Mouse (Mus musculus): Measurements from ENCODE around the gene Nap1l1. TPM values are rescaled to one million over a fixed set of nuclear protein-coding genes. Genes with fewer than 3 reads are reported as not detected.

Gene Nap1l1
- polyA plus RNA-seq, 1 experiment = 309 TPM

DNA sequence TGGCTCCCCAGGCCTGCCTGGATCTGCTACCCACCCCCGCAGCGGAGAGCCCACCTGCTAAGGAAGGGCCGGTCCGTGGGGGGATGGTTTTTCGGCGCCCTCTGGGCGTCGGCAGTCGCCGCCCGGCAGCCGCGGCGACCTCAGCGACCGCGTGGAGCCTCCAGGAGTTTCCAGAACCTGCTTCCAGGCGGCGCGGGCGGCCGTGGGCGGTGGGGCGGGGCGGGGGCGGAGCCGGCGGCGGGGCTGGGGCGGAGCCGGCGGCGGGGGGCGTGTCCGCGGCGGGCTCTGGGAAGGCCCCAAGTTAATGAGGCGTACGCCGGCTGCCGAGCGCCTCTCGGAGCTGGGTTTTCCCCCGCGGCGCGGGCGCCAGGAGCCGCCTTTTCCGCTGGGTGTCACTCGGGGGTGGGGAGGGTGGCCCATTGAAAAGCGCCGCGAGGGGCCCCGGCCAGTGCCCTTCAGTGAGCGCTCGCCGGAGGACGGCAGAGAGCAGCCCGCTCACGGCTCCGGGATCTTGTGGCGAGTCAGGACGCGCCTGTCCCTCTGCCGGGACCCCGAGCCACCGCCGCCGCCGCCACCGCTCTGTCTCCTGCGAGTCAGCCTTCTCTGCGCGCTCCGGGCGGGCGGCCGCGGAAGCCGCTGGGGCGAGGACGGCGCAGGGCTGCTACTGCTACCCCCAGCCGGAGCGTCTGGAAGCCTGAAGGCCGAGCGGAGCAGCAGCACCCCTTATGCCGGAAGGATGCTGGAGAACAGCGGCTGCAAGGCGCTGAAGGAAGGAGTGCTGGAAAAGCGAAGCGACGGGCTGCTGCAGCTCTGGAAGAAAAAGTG, 33.3 kb downstream of the Nap1l1 start, which contains the start of gene Phlda1:
Phlda1 (plus strand) TSS at position 186 of the 825 bp plus-strand sequence.
- under 1% methylated on average over 89 of the region's 94 CpGs for WGBS
- no peaks in the 10 kb centered on the region; the same call in 1 of the 2 replicates for H3K4me1 ChIP-seq (ENCODE audit: control insufficient read depth, insufficient read depth, low read length)
- peak within 1 kb of the TSS; percentile 93 for H3K4me3 ChIP-seq (replicated peaks; ENCODE audit: control insufficient read depth, low read depth, low read length)
- TF ChIP-seq CTCF (IDR thresholded peaks at IDR 0.05; ENCODE audit: control insufficient read depth, insufficient read depth, low read length) = no peak
- TF ChIP-seq POLR2A (IDR thresholded peaks at IDR 0.05; ENCODE audit: borderline replicate concordance, control insufficient read depth, low read depth, low read length) = peak; percentile 63; the same call in 1 of the 2 replicates
- peak within 1 kb of the TSS; percentile 94 for H3K27ac ChIP-seq (ENCODE audit: control insufficient read depth, insufficient read depth, low read depth, low read length, poor library complexity)

DNA sequence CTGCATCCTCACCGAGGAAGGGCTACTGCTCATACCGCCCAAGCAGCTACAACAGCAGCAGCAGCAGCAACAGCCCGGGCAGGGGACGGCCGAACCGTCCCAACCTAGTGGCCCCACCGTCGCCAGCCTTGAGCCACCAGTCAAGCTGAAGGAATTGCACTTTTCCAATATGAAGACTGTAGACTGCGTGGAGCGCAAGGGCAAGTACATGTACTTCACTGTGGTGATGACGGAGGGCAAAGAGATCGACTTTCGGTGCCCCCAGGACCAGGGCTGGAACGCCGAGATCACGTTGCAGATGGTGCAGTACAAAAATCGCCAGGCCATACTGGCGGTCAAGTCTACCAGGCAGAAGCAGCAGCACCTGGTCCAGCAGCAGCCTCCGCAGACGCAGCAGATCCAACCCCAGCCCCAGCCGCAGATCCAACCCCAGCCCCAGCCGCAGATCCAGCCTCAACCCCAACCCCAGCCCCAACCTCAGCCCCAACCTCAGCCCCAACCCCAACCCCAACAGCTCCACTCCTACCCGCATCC, 34.0 kb downstream of the Nap1l1 start:
- Histone ChIP-seq H3K4me1 (ENCODE audit: control insufficient read depth, insufficient read depth, low read length) (no peaks in the 10 kb centered on the region; the same call in 1 of the 2 replicates), H3K4me3 (replicated peaks; ENCODE audit: control insufficient read depth, low read depth, low read length) (peak overlapping the region; percentile 93), H3K27ac (ENCODE audit: control insufficient read depth, insufficient read depth, low read depth, low read length, poor library complexity) (peak overlapping the region; percentile 94)
- WGBS = under 1% methylated on average over 23 of the region's 23 CpGs
- TF ChIP-seq POLR2A (IDR thresholded peaks at IDR 0.05; ENCODE audit: borderline replicate concordance, control insufficient read depth, low read depth, low read length) (peak; percentile 16; the same call in 1 of the 2 replicates), CTCF (IDR thresholded peaks at IDR 0.05; ENCODE audit: control insufficient read depth, insufficient read depth, low read length) (no peak)

DNA sequence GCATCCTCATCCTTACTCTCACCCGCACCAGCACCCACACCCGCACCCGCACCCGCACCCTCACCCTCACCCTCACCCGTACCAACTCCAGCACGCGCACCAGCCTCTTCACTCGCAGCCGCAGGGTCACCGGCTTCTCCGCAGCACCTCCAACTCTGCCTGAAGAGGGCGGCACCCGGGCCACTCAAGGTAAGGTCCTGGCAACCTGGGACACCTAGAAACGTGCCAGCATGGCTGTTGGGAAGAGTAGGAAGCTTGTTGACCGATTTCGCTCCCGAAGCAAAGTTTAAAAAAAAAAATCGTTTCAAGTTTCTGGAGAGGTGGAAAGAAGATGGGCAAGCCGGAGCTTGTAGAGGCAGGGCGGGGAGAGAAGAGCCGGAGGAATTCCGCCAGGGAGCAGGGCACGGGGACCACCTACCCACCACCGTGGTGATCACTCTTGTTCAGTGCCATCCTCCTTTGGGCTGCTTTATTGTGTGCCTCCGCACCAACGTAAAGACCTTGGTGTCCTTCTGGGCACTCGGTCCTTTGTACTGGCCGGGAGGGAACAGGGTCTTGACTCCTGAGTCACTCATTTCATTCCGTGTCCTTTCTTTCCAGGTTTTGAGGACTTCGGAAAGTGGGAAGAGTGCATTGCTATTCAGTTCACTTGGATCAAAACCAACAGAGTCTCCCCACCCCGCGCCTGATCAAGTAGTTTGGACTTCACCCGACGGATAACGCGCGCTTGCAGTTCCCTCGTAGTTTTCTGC, 34.6 kb downstream of the Nap1l1 start:
- WGBS = 7% methylated on average over 38 of the region's 38 CpGs
- Histone ChIP-seq H3K4me1 (ENCODE audit: control insufficient read depth, insufficient read depth, low read length) (no peaks in the 10 kb centered on the region; the same call in 1 of the 2 replicates), H3K27ac (ENCODE audit: control insufficient read depth, insufficient read depth, low read depth, low read length, poor library complexity) (no peak overlapping the region), H3K4me3 (replicated peaks; ENCODE audit: control insufficient read depth, low read depth, low read length) (peak overlapping the region; percentile 93)
- TF ChIP-seq POLR2A (IDR thresholded peaks at IDR 0.05; ENCODE audit: borderline replicate concordance, control insufficient read depth, low read depth, low read length) = no peak
- TF ChIP-seq CTCF (IDR thresholded peaks at IDR 0.05; ENCODE audit: control insufficient read depth, insufficient read depth, low read length) = peak; percentile 37; the same call in 1 of the 2 replicates

DNA sequence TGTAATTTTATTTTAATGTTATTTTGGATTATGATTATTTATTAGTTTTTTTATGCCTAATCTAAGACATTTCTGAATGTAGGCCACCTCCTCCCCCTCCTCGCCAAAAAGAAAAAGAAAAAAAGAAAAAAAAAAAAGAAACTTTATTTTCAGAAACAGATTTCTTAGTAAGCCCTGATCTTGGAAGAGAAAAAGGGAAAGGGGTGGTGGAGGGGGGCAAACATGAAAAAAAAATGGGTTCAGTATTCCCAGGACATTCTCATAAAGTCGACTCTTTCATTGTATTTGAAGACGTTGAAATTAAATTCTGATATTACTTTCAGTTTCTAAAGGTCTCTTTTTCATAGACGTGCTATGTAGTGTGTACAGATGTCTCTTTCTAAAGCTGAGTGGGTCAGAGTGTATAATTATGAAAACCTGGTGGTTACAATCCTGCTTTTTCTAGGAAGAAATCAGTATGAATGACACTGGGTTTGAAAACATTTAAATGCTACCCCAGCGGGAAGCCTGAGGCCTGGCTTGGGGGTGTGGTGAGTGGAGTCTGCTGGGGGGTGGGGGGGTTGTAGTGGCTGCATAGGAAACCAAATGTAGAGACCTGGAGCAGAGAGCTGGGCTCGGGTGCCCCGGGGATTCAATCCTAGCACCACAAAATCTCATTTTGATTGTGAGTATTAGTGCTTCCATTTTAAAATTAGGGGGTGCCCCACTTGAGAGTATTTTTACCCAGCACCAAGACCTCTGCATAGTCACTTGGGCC, 35.5 kb downstream of the Nap1l1 start:
- TF ChIP-seq CTCF (IDR thresholded peaks at IDR 0.05; ENCODE audit: control insufficient read depth, insufficient read depth, low read length) = no peak
- TF ChIP-seq POLR2A (IDR thresholded peaks at IDR 0.05; ENCODE audit: borderline replicate concordance, control insufficient read depth, low read depth, low read length) = no peak
- Histone ChIP-seq H3K4me3 (replicated peaks; ENCODE audit: control insufficient read depth, low read depth, low read length) (no peak overlapping the region), H3K27ac (ENCODE audit: control insufficient read depth, insufficient read depth, low read depth, low read length, poor library complexity) (no peak overlapping the region), H3K4me1 (ENCODE audit: control insufficient read depth, insufficient read depth, low read length) (no peaks in the 10 kb centered on the region; the same call in 1 of the 2 replicates)
- WGBS = 43% methylated on average over 7 of the region's 7 CpGs

DNA sequence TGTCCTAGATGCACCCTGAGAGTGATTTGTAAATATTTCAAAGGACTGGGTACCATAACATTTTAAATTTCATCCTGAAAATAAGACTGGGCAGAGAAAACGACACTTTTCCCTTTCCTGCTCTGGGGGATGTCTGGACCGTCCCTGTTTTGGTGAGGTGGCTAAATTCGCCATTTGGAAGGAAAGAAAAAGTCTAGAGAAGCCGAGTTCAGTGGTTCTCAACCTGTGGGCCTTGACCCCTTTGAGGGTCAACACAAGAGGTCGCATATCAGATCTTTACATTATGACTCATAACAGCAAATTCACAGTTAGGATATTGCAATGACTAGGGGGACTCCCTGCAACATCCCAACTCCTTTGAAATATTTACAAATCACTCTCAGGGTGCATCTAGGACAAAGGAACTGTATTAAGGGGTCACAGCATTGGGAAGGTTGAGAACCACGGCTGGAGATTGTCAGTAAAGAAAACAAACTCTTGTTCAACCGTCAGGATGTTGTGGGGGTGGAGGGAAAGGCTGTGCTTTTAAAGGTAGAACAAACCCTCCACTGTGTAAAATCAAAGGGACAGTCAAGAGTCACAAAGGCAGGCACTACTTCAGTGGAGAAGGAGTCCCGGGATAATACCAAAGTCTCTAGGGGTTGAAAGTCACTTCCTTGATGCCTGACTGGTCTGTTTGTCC, 36.2 kb downstream of the Nap1l1 start:
- H3K4me1 ChIP-seq (ENCODE audit: control insufficient read depth, insufficient read depth, low read length) = no peaks in the 10 kb centered on the region; the same call in 1 of the 2 replicates
- 73% methylated on average over 8 of the region's 8 CpGs for WGBS
- H3K27ac ChIP-seq (ENCODE audit: control insufficient read depth, insufficient read depth, low read depth, low read length, poor library complexity) = no peak overlapping the region
- no peak overlapping the region for H3K4me3 ChIP-seq (replicated peaks; ENCODE audit: control insufficient read depth, low read depth, low read length)
- TF ChIP-seq POLR2A (IDR thresholded peaks at IDR 0.05; ENCODE audit: borderline replicate concordance, control insufficient read depth, low read depth, low read length) (no peak), CTCF (IDR thresholded peaks at IDR 0.05; ENCODE audit: control insufficient read depth, insufficient read depth, low read length) (no peak)

DNA sequence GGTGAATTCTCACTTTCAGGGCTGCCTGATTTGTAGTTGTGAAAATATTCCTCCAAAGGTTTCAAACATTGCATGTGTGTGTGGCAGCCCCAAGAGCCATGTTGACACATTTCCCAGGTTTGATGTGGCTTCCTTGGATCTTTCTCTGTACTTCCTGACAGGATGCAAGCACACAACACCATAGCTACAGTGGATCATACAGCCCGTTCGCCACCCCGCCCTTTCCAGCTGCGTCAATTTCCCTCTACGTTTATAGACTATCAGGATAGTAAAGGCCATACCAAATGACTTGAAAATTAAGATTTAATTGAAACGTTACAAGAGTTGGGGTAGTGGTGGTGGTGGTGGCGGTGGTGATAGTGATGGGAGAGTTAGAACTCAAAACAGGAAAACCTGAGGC, 37.0 kb downstream of the Nap1l1 start:
- 79% methylated on average over 7 of the region's 7 CpGs for WGBS
- Histone ChIP-seq H3K4me3 (replicated peaks; ENCODE audit: control insufficient read depth, low read depth, low read length) (no peak overlapping the region), H3K4me1 (ENCODE audit: control insufficient read depth, insufficient read depth, low read length) (no peaks in the 10 kb centered on the region; the same call in 1 of the 2 replicates), H3K27ac (ENCODE audit: control insufficient read depth, insufficient read depth, low read depth, low read length, poor library complexity) (no peak overlapping the region)
- no peak for TF ChIP-seq CTCF (IDR thresholded peaks at IDR 0.05; ENCODE audit: control insufficient read depth, insufficient read depth, low read length)
- TF ChIP-seq POLR2A (IDR thresholded peaks at IDR 0.05; ENCODE audit: borderline replicate concordance, control insufficient read depth, low read depth, low read length) = no peak

DNA sequence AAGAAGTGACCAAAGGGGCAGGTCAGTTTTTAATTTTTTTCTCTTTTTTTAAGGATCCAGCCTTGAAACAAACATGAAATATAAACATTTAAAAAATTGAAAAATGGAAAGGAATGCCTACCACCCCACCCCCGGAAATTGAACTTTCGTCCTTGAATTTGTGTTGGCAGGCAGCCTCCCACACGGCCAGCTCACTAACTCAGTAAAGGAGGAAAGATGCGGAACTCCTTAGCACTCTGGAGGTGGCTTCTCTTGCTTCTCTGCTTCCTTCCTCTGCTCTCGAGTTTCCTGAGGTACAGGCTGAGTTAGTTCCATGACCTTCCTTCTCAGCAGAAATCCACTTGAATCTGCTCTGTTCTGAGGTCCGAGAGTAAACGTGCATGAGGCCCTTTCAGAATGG, 37.8 kb downstream of the Nap1l1 start:
- Histone ChIP-seq H3K27ac (ENCODE audit: control insufficient read depth, insufficient read depth, low read depth, low read length, poor library complexity) (no peak overlapping the region), H3K4me1 (ENCODE audit: control insufficient read depth, insufficient read depth, low read length) (peaks cover 3% of the 10 kb centered on the region; the same call in 1 of the 2 replicates), H3K4me3 (replicated peaks; ENCODE audit: control insufficient read depth, low read depth, low read length) (no peak overlapping the region)
- TF ChIP-seq CTCF (IDR thresholded peaks at IDR 0.05; ENCODE audit: control insufficient read depth, insufficient read depth, low read length) (no peak), POLR2A (IDR thresholded peaks at IDR 0.05; ENCODE audit: borderline replicate concordance, control insufficient read depth, low read depth, low read length) (no peak)
- 11% methylated on average over 7 of the region's 7 CpGs for WGBS

Measured in bone marrow, adult 2 months (tissue).